Mouse (Mus musculus): ENCODE measurements around the gene Mrpl38.
"Not testable (repeated sequence)": the region's sequence is repeated elsewhere in the genome, so short reads cannot be mapped to it uniquely, and the experiment has no call there.

Gene Mrpl38

DNA sequence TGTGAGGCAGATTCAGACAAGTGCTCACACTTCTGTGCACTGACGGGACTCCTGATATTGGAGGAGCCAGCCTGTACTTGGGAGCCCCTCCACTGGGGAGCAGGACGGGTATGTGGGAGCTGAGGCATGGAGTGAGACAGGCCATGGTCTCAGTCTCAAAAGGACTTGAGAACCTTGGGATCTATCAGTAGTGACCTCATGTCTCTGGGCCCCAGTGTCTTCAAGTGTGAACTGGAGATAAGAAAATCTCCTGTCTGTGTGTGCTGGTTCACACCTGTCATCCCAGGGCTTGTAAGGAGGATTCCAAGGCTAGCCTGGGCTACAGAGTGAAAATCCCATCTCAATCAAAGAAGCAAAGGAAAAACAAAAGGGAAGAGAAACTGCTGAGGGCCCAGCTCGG, 4.8 kb upstream of the Mrpl38 start:
- no peak for DNase-seq

GRCm38 (mm10) chr11:116142211-116142991, 3.7 kb upstream of the Mrpl38 start:
- no peak for DNase-seq

GRCm38 (mm10) chr11:116138096-116138467, 586 bp downstream of the Mrpl38 start:
- no peak for DNase-seq

GRCm38 (mm10) chr11:116134171-116134570, 4.5 kb downstream of the Mrpl38 start:
- no peak for DNase-seq

- DNase-seq: no peak
Observed at GRCm38 (mm10) chr11:116133497-116133896, 5.2 kb downstream of the Mrpl38 start.

GRCm38 (mm10) chr11:116132366-116133333, 6.0 kb downstream of the Mrpl38 start:
- no peak for DNase-seq

DNA sequence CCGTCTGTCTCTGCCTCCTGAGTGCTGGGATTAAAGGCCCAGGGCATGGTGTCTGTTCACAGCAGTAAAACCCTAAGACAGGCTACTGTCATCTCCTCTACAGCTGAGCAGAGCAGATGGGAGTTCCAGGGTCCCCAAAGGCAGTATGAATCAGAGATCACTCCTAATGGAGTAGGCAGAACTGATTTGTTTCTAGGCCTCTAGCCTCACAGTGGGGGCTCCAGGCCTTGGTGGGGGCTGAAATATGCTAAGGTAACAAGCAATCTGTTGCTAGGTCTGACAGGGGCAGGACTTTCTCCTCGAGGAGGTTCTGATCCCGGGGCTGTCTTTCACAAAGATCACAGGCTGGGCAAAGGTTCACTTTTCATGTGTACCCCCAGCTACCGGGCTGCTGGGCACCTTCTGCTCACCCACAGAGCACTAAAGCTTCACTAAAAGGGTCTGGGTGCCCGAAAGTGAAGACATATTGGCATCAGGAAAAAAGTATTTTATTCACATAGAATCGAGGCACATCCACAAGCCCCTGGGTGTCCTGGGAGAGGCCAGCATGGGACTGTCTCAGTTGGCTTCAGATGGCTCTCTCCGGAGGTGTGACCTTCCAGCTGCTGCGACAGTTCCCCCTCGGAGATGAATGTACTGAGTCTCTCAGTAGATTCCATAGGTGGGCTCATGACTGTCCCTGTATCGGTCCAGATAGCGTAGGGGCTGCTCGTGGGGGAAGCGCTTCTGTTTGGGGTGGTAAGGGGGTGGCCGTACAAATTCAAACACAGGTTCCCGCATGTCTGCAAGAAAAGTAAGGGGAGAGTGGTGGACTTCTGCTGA, 7.1 kb downstream of the Mrpl38 start:
- DNase-seq: no peak

- peak; percentile 82 to 89 for DNase-seq
Observed at GRCm38 (mm10) chr11:116130488-116131205, 8.0 kb downstream of the Mrpl38 start, which contains the start of gene Trim65. TSS of gene Trim65 (minus strand) at chr11:116131128.

- DNase-seq: no peak
Observed at GRCm38 (mm10) chr11:116129993-116130487, 8.6 kb downstream of the Mrpl38 start.

- DNase-seq: no peak
Observed at GRCm38 (mm10) chr11:116129091-116129790, 9.4 kb downstream of the Mrpl38 start.

- no peak for DNase-seq
Observed at GRCm38 (mm10) chr11:116127986-116128385, 10.7 kb downstream of the Mrpl38 start.

DNA sequence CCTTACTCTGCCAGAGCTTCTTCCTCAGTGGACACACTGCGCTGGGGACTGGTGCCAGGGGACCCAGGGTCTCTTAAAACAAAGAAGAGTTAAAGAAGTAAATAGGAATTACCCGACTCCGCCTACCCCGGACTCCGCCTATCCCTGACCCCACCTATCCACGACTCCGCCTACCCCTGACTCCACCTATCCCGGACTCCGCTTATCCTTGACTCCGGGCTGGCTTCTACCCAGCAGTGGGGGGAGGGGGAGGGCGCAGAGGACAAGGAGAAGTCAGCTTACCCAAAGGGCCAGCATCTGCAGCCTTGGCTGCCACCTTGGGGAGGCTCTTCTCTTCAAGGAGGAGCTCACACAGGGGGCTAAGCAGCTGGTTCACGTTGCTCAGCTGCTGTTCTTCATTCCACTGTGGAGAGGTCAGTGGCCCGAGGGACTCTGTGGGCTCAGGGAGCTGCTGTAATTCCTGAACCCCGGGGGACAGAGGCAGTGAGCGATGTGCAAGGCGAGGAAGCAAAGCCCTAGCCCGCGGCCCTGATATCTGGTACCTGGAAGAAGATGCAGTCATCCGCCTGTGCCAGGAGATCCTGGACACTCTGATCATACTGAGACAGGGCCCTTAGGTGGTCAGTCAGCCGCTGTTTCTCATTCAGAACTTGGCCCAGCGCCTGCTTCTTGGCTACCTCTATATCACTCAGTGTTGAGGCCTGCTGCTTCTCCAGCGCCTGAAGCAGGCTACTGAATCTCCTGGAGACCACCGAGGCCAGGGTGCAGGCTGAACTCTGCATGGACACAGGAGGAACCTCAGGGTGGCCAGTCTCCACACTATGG, 11.3 kb downstream of the Mrpl38 start, which contains the start of gene Trim47:
Gene Trim47, minus strand, starts transcription at position 55 of the 825 bp plus-strand sequence.
- DNase-seq: peak in 1 of 2 experiments; percentile 34

GRCm38 (mm10) chr11:116126261-116126660, 12.4 kb downstream of the Mrpl38 start:
- no peak for DNase-seq

- DNase-seq: not testable (repeated sequence)
Observed at GRCm38 (mm10) chr11:116121731-116122245, 16.9 kb downstream of the Mrpl38 start.

- no peak for DNase-seq
Observed at GRCm38 (mm10) chr11:116117819-116118218, 20.8 kb downstream of the Mrpl38 start.

GRCm38 (mm10) chr11:116117241-116117640, 21.4 kb downstream of the Mrpl38 start:
- DNase-seq: no peak

- DNase-seq: no peak
Observed at GRCm38 (mm10) chr11:116111611-116112203, 27.0 kb downstream of the Mrpl38 start.

DNA sequence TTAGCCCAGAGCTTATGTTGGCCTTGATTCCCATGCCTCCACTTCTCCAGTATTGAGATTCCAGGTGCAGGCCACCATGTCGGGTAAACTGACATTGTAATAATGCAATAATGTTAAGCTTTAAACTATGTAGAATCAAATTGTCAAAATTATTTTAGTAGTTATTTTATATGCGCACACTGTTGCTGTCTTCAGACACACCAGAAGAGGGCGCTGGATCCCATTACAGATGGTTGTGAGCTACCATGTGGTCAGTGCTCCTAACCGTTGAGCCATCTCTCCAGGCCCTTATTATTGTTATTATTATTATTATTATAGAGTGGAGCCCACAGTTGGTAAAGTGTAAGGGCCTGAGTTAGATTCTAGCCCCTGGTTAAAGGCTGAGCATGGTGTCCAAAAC, 27.6 kb downstream of the Mrpl38 start:
- DNase-seq: no peak

DNA sequence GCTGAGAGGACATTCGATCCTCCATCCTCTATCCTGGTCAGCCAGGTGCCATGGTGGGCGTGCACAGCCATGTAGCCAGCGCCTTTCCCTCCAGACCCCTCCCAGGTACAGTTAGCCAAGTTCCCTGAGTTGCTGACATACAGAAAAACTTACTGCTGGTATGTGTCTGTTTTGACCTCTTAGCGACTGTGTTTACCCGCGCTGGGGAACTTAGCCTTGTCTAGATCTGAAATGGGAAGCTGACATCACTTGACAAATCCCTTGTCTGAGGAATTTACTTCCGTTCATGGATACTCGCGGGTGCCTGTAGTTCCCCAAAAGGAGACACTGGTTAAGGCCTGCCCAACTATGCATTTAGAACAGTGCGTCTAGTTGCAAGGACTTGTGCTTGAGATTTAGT, 28.1 kb downstream of the Mrpl38 start:
- DNase-seq: no peak
